Mouse (Mus musculus): ENCODE measurements around the gene Tmem168.

Gene Tmem168

DNA sequence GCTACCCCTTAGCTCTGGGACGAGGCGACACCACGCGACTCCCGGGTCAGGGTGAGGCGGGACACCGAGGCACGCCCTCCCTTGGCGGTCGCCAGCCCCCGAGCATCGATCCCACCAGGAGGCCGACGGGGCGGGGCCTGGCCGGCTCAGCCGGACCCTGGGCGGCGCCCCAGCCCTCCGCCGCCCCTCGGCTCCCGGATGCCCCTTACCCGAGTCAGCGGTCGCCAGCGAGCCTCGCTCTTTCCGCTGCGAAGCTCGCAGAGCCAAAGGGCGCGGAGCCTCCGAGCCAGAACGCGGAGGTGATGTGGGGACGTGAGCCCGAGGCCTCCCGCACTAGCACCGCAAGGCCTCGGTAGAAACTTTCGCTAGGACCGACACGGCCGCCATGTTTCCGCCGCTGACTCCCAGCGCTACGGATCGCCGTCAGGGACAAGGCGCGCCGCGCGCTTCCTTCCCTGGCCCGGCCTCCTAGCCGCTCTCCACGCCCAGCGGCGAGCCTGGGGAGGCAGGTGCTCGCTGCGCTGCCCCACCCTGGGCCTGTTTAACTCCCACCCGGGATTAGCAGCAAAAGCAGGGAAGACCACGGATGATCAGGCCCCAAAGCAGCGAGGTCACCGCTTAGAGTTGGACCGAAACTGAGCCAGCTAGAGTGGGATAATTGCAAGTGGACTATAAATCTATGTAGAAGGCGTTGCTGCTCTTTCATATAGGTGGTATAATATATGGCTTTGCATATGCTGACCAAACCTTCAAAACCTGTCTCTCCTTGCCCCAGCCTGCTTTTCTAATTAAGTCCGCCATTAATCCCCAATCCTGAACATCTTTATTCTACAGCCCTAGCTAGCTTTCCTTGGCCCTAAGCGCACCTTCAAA lies at the start of gene Tmem168:
Tmem168 (minus strand) TSS at position 480 of the 873 bp plus-strand sequence.
- peak; percentile 94 for ATAC-seq (ENCODE audit: low TSS enrichment)

DNA sequence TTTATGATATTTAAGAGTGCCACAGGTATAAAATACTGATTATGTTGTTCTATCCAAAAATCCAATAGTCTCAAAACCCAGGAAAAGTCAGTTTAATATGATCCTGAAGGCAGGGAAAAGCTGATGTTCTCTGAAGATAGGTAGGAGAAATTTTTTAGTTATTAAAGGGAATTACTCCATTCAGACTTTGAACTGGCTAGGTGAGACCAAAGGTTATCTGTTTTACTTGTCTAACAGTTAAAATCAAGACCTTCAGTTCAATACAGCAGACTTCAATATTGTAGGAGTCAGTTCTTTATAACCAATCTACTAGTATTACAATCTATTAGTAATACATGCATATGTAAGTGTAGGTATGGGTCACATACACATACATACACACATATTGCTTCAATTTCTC lies 46.2 kb upstream of the Tmem168 start:
- ATAC-seq (ENCODE audit: low TSS enrichment), result no peak

DNA sequence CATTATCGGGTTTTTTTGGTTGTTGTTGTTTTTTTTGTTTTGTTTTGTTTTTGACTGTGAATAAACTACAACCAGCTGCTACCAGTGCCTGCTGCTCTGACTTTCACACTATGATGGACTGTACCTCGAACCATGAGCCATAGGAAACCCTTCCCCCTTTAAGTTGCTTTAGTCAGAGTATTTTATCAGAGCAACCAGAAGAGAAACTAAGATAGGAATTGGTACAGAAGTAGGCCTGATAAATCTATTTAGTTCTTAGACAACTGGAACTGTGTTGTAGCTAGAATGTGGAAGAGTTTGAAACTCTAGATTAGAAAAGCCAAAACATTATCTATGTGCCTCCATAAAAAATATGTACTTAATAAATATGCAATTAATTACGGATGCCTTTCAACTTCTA lies 44.4 kb upstream of the Tmem168 start:
- no peak for ATAC-seq (ENCODE audit: low TSS enrichment)

DNA sequence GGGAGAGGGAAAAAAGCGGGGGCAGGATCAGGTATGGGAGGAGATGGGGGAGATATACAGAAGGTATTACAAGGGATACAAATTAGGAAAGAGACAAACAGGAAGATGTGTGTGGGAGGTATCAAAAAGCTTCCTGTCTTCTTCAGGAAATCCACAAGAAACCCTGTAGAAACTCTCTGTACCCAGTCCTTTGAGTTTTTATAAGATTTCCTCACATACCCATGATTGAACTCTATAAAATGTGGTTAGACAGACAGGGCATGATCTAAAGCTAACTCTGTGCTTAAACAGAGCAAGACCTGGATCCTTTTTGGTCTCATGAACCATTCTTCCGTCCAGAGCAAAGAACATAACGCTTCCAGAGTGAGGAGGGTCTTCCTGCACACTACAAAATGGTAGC lies 43.0 kb upstream of the Tmem168 start:
- ATAC-seq (ENCODE audit: low TSS enrichment), result no peak

DNA sequence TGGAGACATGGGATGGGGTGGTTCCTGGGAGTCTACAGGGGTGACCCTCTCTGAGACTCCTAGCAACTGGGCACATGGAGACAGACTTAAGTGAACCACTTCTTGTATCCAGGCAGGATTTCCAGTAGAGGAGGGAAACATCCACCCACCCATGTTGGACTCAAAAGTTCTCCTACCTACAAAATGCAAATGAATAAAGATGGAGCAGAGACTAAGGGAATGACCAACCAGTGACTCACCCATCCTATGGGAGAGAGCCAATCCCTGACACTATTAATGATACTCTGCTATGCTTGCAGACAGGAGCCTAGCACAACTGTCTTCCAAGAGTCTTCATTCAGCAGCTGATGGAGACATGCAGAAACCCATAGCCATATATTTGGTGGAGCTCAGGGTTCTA lies 40.4 kb upstream of the Tmem168 start:
- ATAC-seq (ENCODE audit: low TSS enrichment), result peak; percentile 92

DNA sequence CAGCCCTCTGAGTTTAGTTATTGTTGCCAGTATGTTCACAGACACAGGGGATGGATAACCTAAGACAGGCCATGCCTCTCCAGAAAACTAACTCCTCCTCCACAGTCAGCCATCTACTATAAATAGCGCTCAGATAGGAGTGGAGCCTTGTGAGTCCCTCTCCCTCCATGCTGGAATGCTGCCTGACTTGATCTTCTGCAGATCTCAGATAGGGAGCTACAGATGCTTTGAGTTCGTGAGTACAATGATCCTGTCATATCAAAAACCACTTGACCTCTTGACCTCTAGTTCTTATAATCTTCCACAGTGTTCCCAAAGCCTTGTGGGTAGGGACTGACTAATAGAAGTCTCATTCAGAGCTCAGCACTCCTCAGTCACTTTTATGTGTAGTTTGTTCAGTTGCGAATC lies 28.7 kb upstream of the Tmem168 start:
- no peak for ATAC-seq (ENCODE audit: low TSS enrichment)

DNA sequence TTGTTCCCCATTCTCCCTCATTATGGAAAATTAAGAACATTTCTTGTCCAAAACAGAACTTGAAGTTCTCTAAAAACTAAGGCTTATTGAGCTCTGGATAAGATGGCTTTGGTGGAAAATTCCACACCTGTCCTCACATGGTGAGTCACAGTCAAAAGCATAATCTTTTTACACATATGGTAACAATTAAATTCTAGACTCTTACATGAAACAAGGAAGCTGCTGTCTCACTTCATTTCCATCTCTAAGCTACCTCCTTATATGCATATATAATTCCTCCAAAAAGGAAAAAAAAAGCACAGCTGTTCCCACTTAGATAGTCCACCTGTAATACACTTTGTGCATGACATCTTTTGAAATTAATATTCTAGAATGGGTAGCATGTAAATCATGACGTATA lies 24.7 kb upstream of the Tmem168 start:
- peak; percentile 90 for ATAC-seq (ENCODE audit: low TSS enrichment)

DNA sequence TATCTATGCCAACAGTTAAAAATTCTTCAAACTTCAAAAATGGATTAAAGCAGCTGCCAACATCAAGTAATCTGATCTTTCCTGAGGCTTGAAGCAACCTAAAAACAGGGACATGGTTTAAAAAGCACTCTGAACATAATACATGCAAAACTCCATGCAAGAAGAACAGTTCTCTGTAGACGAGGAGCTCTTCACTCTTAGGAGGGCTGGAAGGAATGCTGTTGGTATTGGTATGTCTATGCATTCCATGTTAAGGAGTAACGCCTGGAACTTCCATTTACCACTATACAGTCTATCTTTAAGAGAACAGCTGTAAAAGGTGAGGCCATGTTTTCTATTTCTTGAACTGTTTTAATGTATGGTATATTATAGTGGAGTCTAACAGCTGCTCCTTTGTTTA lies 22.7 kb upstream of the Tmem168 start:
- no peak for ATAC-seq (ENCODE audit: low TSS enrichment)

DNA sequence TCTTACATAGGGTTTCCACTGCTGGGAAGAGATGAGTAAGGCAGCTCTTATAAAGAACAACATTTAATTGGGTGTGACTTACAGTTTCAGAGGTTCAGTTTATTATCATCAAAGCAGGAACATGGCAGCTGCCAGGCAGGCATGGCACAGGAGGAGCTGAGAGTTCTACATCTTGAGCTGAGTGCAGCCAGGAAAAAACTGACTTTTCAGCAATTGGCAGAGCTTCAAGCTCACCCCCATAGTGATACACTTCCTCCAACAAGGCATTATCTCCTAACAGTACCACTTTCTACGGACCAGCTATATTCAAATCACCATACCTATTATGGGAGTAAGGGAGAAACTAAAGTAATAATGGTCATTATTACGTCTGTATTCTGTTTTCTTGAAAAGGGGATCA lies 11.7 kb upstream of the Tmem168 start:
- ATAC-seq (ENCODE audit: low TSS enrichment), result no peak

DNA sequence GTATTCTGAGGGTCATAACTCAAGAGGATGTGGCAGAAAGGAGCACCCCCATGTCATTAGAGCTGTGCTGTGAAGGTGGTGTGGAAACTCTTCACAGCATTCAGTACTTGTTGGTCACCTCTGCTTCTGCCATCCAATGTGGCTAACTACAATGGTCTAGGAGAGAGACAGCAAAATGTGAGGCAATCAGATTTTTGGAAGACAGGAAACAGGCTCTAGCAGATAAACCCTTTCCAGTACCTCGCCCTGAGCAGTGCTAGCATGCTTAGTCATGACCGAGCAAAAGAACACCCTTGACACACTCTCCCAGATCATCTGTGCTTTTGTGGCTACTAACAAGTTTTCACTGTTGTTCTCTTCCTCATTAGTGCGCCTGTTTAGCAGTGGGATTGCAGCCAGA lies 9.2 kb upstream of the Tmem168 start:
- no peak for ATAC-seq (ENCODE audit: low TSS enrichment)

DNA sequence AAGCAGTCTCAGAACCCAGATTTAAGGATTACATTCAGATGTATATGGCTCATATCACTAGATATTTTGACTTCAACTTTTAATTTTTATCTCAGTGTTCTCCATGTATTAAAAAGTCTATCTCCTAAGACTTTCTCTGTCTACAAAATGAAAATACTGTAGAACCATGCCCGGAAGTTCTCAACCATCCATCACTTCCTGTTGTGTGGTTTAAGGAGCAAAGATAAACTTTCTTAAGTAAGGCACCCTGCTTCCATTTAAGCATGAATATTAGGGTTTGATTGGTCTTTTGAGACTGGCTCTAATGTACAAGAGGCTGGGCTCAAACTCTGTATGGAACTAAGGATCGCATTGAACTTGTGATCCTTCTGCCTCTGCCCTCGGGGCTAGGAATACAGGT lies 6.7 kb upstream of the Tmem168 start:
- no peak for ATAC-seq (ENCODE audit: low TSS enrichment)

DNA sequence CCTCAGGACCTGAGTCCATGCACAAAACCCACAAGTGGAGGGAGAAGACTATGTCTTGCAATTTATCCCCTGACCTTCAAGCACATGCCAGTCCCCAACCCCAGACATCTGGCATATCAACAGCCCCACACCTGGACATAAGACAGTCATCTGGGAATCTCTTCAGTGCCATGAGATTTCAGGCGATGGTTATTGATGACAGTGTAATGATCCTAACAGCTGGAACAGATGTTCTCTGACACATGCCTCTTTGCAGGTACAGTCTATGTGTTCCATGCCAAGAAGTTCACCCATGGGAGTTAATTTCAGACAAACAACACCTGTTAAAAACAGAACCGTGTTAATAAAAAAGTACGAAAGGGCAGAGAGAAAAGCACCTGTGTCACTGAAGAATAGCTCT lies 5.8 kb upstream of the Tmem168 start:
- ATAC-seq (ENCODE audit: low TSS enrichment), result no peak

DNA sequence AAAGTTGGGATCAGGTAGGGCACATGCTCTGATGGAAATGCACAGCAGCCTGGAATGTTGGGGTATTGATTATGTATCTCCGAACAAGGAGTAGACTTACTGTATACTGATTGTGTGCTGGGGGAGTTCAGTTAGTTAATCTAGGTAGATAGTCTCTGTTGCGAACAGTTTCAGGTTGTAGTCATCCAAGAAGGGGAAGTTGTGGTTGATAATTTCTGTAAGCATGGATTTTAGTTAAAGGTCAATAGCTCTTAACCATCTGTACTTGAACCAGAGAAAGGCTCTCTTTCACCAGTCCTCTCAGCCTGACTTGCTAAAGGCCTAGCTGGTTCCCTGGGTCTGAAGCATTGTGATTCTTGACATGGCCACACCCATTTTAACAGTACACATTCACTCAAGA lies 3.0 kb upstream of the Tmem168 start:
- ATAC-seq (ENCODE audit: low TSS enrichment), result no peak

DNA sequence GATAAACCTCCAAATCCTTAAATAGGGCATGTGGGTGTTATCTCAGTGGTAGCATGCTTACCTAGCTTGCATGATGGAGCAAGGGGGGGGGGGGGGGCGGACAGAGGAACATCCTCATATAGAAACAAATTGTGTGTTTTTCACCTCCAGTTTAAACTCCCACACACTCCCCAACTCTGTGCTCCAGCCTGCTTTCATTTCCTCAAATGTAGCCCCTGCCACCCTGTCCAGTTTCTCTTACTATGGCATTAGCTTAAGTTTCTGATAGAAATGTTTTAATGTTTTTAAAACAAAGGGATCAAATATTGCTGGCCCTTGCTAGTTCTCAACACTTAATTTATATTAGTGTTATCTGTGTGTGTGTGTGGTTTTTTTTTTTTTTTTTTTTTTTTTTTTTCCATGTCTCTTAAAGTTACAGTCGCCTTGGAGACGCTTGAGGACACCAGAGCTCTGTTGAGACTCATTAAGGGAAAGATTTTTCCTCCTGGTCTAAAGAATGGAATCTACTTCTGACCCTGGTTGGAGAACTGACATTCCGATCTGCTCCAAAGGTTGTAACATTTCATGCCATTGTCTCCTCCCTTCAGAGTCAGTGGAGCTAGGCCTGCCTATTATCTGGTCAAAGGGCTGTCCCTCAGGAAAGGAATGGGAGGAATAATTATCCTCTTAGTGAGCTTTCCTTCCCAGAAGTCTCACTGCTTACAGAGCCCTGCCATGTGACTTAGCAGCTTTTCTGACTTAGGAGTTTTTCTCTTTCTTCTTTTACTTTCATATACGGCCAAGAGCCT lies 1.6 kb upstream of the Tmem168 start:
- ATAC-seq (ENCODE audit: low TSS enrichment), result no peak

DNA sequence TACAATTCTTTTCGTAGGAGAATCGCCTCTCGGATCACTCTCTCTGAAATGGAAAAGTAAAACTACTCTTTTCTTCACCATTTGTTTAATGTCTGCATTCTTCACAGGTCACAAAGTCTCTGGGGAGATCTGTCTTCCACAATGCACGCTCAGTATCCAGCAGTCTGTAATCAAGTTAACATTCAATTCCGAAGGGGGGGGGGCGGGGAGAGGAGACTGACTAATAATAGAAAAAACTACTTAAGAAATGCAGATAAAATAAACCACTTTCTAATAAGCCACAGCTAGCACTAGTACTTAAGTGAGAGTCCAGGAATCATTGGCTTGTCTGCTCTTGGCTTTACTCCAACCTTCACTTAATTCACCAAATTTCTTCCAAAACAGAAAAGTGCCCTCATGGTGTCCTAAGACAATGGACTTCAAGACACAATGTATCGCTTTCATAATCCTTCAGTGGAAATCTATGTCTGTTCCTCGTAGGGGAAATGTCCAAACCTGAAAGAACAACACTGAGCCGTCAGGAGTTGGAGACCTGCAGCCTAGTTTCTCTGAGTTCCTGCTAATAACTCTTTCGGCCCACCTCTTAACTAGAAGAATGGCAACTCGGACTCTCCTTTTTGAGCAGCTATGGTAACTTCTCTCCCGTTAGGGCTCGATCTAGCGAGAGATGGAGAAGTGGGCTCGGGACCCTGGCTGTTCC lies 829 bp downstream of the Tmem168 start:
- no peak for ATAC-seq (ENCODE audit: low TSS enrichment)

DNA sequence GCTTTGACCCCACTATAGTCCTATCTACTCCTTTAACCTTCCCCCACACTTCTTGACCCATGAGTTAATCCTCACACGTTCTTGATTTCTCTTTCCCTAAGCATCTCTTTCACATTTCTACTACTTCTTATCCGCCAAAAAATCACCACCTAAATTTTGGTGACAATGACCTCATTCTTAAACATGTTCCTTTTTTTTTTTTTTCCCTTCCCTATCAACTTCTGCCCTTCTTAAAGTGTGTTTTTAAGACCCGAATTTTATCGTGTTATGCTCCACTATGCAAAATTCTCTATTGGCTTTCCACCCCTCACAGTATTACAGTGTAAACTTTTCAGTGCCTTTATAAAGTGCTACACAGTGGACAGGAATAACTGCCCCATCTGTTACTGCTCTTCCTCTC lies 1.5 kb downstream of the Tmem168 start:
- ATAC-seq (ENCODE audit: low TSS enrichment), result no peak

DNA sequence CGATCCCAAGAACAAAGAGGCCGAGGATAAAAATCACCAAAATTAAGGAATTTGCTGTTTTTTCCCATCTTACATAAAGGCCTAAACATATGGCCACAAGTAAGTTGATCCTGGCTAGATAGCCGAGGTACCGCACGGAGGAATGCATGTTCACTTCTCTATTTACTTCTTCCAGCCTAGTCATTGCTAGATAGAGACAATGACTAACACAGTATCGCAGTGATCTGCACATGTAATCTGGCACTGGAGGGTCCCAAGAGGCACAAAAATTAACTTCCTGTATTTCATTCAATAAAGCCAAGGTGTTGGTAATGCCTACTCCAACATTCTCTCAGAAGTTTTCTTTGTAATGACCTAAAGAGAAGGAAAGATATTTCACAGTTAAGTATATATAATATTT lies 4.8 kb downstream of the Tmem168 start:
- no peak for ATAC-seq (ENCODE audit: low TSS enrichment)

DNA sequence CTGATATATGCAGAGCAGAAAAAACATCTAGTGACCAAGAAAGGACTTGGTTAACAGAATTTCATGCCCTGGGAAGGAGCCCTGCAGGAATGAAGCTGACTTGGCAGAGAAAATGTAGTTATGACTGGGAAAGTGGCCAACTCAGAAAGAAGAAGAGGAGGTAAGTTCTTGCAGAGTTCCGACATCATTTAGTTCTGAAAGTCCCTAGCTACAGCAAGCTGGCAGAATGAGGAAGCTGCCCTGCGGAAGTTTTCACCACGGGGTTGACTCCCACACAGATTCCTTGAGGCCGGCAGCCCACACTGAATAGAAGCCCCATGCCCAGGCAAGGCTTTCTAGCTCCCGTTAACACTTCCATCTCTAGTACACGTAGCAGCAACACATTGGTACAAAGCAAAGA lies 6.3 kb downstream of the Tmem168 start:
- ATAC-seq (ENCODE audit: low TSS enrichment), result peak; percentile 85

DNA sequence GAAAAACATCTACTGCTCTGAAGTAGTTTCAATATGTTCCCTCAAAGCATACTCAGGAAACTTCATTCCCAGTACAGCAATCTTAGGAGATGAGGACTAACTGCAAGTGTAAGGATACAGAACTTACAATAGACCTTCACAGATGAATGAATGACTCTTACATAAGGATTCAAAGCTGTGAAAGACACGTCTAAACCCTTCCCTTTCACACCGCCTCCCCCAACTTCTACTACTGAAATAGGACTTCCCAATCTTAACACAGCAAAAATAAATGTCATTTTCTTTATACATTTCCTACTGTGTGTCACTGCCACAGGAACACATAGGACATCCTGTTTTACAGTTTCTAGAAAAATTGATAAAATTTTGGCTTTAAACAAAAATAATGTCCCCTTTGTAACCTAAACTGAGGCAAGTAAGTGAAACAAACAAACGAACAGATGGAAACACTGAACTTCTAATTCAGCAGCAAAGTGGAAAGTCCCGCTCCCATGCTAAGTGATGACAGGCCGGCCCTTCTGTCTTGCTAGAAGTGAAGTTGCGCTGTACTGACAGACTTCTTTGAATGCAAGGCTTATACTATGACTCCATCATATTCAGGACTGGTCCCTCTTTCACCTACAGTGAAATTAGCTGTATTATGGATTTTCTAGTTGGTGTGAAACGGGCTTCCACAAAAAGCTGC lies 9.5 kb downstream of the Tmem168 start:
- ATAC-seq (ENCODE audit: low TSS enrichment), result peak; percentile 90

DNA sequence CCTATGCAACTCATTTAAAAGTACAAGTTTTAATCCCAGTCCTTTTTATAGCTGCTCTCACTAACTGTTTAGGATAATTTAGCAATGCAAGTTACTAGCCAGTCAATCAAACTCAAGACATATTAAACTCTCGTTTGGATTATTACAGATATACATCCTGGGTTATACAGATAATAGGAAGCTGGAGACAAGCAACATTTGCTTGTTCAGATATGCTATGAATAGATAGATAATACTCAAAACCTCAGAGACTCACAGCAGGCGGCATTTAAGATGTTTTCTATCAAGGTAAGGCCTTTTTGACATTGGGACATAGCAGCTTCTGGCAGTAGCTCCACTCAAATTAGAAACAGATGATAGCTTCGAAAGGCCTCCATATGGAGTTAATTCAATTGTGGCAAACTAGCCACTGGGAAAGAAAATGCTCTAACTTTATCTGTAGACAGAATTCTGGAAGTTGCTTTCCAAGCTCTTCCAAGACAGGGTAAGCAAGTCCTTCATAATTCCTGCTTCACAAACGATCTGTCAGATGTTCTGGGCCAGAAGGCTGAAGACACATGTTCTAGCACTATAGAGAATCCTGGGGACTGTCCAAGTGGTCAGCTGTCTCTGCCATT lies 15.1 kb downstream of the Tmem168 start:
- ATAC-seq (ENCODE audit: low TSS enrichment), result no peak

DNA sequence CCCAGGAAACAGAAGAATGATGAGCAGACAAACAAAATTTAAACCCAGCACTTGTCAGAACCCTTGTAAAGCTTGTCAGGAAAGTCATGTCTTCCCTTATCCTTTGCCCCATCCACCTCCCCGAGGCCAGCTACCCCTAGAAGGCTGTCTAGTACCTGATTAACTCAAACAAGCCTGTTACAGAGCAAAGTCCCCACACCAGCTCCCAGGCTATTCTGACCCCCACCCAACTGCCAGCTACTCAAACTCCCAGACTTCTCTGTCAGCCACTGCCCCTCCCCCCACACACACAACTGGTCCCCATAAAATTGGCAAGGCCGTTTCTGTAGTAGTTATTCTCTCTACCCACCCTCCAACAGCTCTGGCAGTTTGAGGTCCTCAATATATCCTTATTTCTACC lies 21.3 kb downstream of the Tmem168 start:
- no peak for ATAC-seq (ENCODE audit: low TSS enrichment)

DNA sequence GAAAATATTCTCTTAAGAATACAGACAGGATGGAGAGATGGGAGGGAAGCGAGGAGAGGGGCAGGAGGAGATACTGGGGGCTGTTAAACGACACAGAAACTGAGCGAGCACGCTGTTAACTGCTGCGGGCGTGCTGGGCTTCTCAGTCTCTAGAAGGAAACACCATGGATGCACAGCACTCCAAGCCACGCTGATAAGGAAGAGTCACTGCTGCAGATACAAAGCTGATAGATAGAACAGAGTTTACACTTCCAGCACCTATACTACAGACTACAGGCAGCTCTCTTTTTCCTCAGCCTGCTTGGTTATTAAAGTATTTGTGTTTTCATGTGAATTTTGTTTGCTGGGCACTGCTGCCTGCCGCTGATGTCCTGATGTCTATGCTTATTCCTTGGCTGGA lies 21.7 kb downstream of the Tmem168 start:
- no peak for ATAC-seq (ENCODE audit: low TSS enrichment)
